Mouse (Mus musculus): ENCODE results near the gene Nnmt. TPM values are rescaled to one million over a fixed set of nuclear protein-coding genes. Genes with fewer than 3 reads are reported as not detected.

Nnmt gene
- total RNA-seq, 1 experiment from 2014 or later = not detected

GRCm38 (mm10) chr9:48593915-48594314 lies 11.0 kb downstream of the Nnmt start:
- ATAC-seq (replicated peaks; ENCODE audit: insufficient number of reproducible peaks, low FRiP score, low TSS enrichment, poor library complexity, severe bottlenecking) = peak; percentile 76

GRCm38 (mm10) chr9:48590606-48591005 lies 14.3 kb downstream of the Nnmt start:
- no peak for ATAC-seq (replicated peaks; ENCODE audit: insufficient number of reproducible peaks, low FRiP score, low TSS enrichment, poor library complexity, severe bottlenecking)

- peak; percentile 70; the same call in 1 of the 2 replicates for ATAC-seq (replicated peaks; ENCODE audit: insufficient number of reproducible peaks, low FRiP score, low TSS enrichment, poor library complexity, severe bottlenecking)
Measured at GRCm38 (mm10) chr9:48586332-48586731, 18.6 kb downstream of the Nnmt start.

GRCm38 (mm10) chr9:48580808-48581207 lies 24.1 kb downstream of the Nnmt start:
- peak; percentile 59; the same call in 1 of the 2 replicates for ATAC-seq (replicated peaks; ENCODE audit: insufficient number of reproducible peaks, low FRiP score, low TSS enrichment, poor library complexity, severe bottlenecking)

GRCm38 (mm10) chr9:48562388-48562787 lies 42.6 kb downstream of the Nnmt start:
- no peak for ATAC-seq (replicated peaks; ENCODE audit: insufficient number of reproducible peaks, low FRiP score, low TSS enrichment, poor library complexity, severe bottlenecking)

- peak; percentile 59 for ATAC-seq (replicated peaks; ENCODE audit: insufficient number of reproducible peaks, low FRiP score, low TSS enrichment, poor library complexity, severe bottlenecking)
Measured at GRCm38 (mm10) chr9:48559482-48560139, 45.3 kb downstream of the Nnmt start.

- ATAC-seq (replicated peaks; ENCODE audit: insufficient number of reproducible peaks, low FRiP score, low TSS enrichment, poor library complexity, severe bottlenecking) = peak; percentile 95
Measured at GRCm38 (mm10) chr9:48558637-48559036, 46.3 kb downstream of the Nnmt start.

- ATAC-seq (replicated peaks; ENCODE audit: insufficient number of reproducible peaks, low FRiP score, low TSS enrichment, poor library complexity, severe bottlenecking) = no peak
Measured at GRCm38 (mm10) chr9:48549056-48549455, 55.9 kb downstream of the Nnmt start.

GRCm38 (mm10) chr9:48547233-48547632 lies 57.7 kb downstream of the Nnmt start:
- ATAC-seq (replicated peaks; ENCODE audit: insufficient number of reproducible peaks, low FRiP score, low TSS enrichment, poor library complexity, severe bottlenecking) = peak; percentile 84

Other genes starting within 250 kb of the Nnmt start
- 72.1 to 84.2 TPM (median 76.2 TPM) in 3 replicates for gene Rexo2, start 124.5 kb downstream of the Nnmt start, total RNA-seq (2017)
- 139 to 205 TPM (median 199 TPM) in 3 replicates for gene Rbm7, start 109.9 kb downstream of the Nnmt start, total RNA-seq (2017)
- 13.7 to 22.4 TPM in 2 of 3 replicates, not detected in the other for gene Gm5617, start 109.7 kb downstream of the Nnmt start, total RNA-seq (2017)
- gene Zbtb16, start 231.1 kb upstream of the Nnmt start, total RNA-seq (2017) = 25.8 to 37.9 TPM (median 29.0 TPM) in 3 replicates